Mouse (Mus musculus) right cerebral cortex, adult 2 months (tissue): ENCODE measurements around the gene Tmem150a.
A peak's percentile ranks its signal among the peaks of the same experiment; 100 is the strongest.

ENCODE experiments used
- DNase-seq, 2 experiments: peaks; one replicate each; pipeline ENCODE4 v3.0.0; 2021 to 2022; ENCODE audit warnings: low spot score in 2 of 2

Gene Tmem150a

GRCm38 (mm10) chr6:72350214-72350613 lies 5.0 kb upstream of the Tmem150a start:
- no peak for DNase-seq

GRCm38 (mm10) chr6:72352636-72353405 lies 2.4 kb upstream of the Tmem150a start:
- DNase-seq, result no peak

- no peak for DNase-seq
Measured at GRCm38 (mm10) chr6:72354025-72354424, 1.2 kb upstream of the Tmem150a start.

- DNase-seq, result no peak
Measured at GRCm38 (mm10) chr6:72356001-72356532, 820 bp downstream of the Tmem150a start.

GRCm38 (mm10) chr6:72357164-72358079 lies 2.2 kb downstream of the Tmem150a start:
- no peak for DNase-seq

- no peak for DNase-seq
Measured at GRCm38 (mm10) chr6:72358086-72358764, 3.0 kb downstream of the Tmem150a start.

GRCm38 (mm10) chr6:72359343-72359742 lies 4.1 kb downstream of the Tmem150a start:
- no peak for DNase-seq

- DNase-seq, result no peak
Measured at GRCm38 (mm10) chr6:72359891-72360598, 4.8 kb downstream of the Tmem150a start.

- DNase-seq, result no peak
Measured at GRCm38 (mm10) chr6:72360599-72360935, 5.3 kb downstream of the Tmem150a start.

- DNase-seq, result no peak
Measured at GRCm38 (mm10) chr6:72361121-72361551, 5.9 kb downstream of the Tmem150a start.

- DNase-seq, result peak; percentile 96 to 98
Measured at GRCm38 (mm10) chr6:72362132-72363028, 7.1 kb downstream of the Tmem150a start.

- DNase-seq, result no peak
Measured at GRCm38 (mm10) chr6:72364009-72364408, 8.8 kb downstream of the Tmem150a start.

GRCm38 (mm10) chr6:72364985-72365384 lies 9.7 kb downstream of the Tmem150a start:
- DNase-seq, result no peak

- DNase-seq, result no peak
Measured at GRCm38 (mm10) chr6:72366304-72366703, 11.1 kb downstream of the Tmem150a start.

- DNase-seq, result no peak
Measured at GRCm38 (mm10) chr6:72366844-72367443, 11.7 kb downstream of the Tmem150a start, which contains the start of gene Rnf181. TSS of gene Rnf181 (minus strand) at chr6:72366956.

- DNase-seq, result no peak
Measured at GRCm38 (mm10) chr6:72367460-72367974, 12.3 kb downstream of the Tmem150a start.

- no peak for DNase-seq
Measured at GRCm38 (mm10) chr6:72369557-72369956, 14.3 kb downstream of the Tmem150a start.

GRCm38 (mm10) chr6:72370091-72370490 lies 14.8 kb downstream of the Tmem150a start:
- DNase-seq, result no peak

GRCm38 (mm10) chr6:72371147-72371546 lies 15.9 kb downstream of the Tmem150a start:
- DNase-seq, result peak; percentile 61 to 68
